Mouse (Mus musculus) frontal cortex, postnatal 10 days (tissue): ENCODE results near the gene Olig1.
A peak's percentile ranks its signal among the peaks of the same experiment; 100 is the strongest.
"Not testable (repeated sequence)": the region's sequence is repeated elsewhere in the genome, so short reads cannot be mapped to it uniquely, and the experiment has no call there.

Experiments
- DNase-seq, 2 experiments: peaks; one replicate each; pipeline ENCODE4 v3.0.0; 2022; ENCODE audit warnings: low spot score in 2 of 2, mixed read lengths in 1 of 2

The Olig1 gene

GRCm38 (mm10) chr16:91246292-91246691 lies 23.3 kb upstream of the Olig1 start:
- no peak for DNase-seq

GRCm38 (mm10) chr16:91255419-91256164 lies 14.0 kb upstream of the Olig1 start:
- DNase-seq = not testable (repeated sequence)

- DNase-seq = no peak
Measured at GRCm38 (mm10) chr16:91258956-91259355, 10.6 kb upstream of the Olig1 start.

- no peak for DNase-seq
Measured at GRCm38 (mm10) chr16:91260861-91261260, 8.7 kb upstream of the Olig1 start.

GRCm38 (mm10) chr16:91262467-91263220 lies 6.9 kb upstream of the Olig1 start:
- DNase-seq = peak; percentile 36 to 57

- peak; percentile 58 to 77 for DNase-seq
Measured at GRCm38 (mm10) chr16:91265972-91266371, 3.6 kb upstream of the Olig1 start.

GRCm38 (mm10) chr16:91268724-91269452 lies 684 bp upstream of the Olig1 start:
- DNase-seq = no peak

GRCm38 (mm10) chr16:91270212-91270971 lies 820 bp downstream of the Olig1 start:
- DNase-seq = peak; percentile 37

- DNase-seq = no peak
Measured at GRCm38 (mm10) chr16:91270982-91271549, 1.5 kb downstream of the Olig1 start.

- DNase-seq = no peak
Measured at GRCm38 (mm10) chr16:91271634-91272033, 2.1 kb downstream of the Olig1 start.

GRCm38 (mm10) chr16:91280516-91280915 lies 10.9 kb downstream of the Olig1 start:
- DNase-seq = no peak

- DNase-seq = no peak
Measured at GRCm38 (mm10) chr16:91292080-91292479, 22.5 kb downstream of the Olig1 start.

- no peak for DNase-seq
Measured at GRCm38 (mm10) chr16:91292719-91293333, 23.3 kb downstream of the Olig1 start.

GRCm38 (mm10) chr16:91297726-91298125 lies 28.2 kb downstream of the Olig1 start:
- no peak for DNase-seq

- DNase-seq = no peak
Measured at GRCm38 (mm10) chr16:91299412-91299811, 29.8 kb downstream of the Olig1 start.

- DNase-seq = no peak
Measured at GRCm38 (mm10) chr16:91300641-91301441, 31.3 kb downstream of the Olig1 start.

- DNase-seq = no peak
Measured at GRCm38 (mm10) chr16:91301454-91301853, 31.9 kb downstream of the Olig1 start.

GRCm38 (mm10) chr16:91303776-91304709 lies 34.5 kb downstream of the Olig1 start:
- DNase-seq = peak; percentile 44 to 50
